Mouse (Mus musculus): ENCODE measurements around the gene Qpct.

- TF ChIP-seq CTCF (IDR thresholded peaks at IDR 0.05; ENCODE audit: insufficient read depth, low read depth, low read length) (no peak), POLR2A (IDR thresholded peaks at IDR 0.05; ENCODE audit: insufficient read depth, low read depth, low read length) (no peak; the same call in 1 of the 2 replicates)
These were observed 544 bp downstream of the Qpct start for GRCm38 (mm10) chr17:79052088-79052812.
